Mouse (Mus musculus): Measurements from ENCODE around the gene Cnnm2.

Cnnm2 gene

DNA sequence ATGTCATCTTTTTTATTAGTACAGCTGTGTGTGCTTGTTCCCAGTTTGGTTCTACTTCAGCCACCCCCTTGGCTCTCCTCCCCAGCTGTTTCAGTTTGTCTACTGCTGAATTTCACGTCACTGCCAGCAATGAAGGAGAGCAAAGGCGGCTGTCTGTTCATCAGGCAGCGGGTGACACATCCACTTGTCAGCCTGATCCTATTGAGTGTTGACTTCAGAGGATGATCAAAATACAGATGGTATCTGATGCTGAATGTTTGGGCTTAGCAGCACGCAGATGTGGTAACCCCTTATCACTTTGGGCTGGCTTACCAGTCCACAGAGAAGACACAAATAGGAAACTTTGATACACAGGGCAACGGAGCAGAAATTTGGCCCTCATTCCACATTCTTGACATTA, 85.1 kb downstream of the Cnnm2 start:
- DNase-seq (ENCODE audit: low read depth, low spot score), result no peak

DNA sequence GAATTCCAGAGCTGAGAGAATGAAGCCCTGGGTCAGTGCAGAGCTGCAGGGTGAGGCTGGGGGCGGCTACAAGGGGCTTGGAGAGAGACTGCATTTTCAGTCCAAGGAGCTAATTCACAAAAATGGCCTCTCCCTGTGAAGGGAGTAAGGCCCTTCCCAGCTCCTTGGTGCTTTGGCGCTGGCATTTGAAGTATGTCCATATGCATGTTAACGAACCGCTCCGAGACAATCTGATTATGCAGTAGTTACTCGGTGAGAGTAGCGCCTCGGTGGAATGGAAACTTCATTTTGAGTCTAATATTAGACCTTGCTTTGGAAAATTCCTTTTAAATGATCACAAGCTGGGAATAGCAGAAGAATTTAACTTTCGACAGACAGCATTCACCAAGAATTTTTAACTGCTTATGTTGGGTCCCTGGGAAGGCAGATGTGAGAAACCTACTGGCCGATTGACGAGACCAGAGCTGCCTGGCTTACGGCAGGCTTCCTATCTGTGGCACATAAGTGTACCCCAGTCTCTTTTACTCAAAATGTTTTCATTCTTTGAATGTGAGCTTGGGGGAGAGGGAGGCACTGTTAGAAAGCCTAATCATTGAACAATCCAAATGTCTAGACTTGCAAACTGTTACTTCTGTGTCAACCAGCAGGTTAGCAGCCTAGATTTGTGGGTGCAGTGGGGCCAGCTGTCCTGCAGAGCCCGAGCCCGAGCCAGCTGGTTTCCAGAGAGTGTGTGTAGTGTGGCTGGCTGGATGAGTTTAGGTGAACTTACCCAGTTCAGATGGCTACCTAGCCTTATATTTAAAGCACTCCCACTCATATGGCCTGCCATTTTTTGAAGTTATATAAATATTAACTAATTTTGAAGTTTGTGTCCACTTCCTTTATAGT, 87.2 kb downstream of the Cnnm2 start:
- no peak for DNase-seq (ENCODE audit: low read depth, low spot score)

DNA sequence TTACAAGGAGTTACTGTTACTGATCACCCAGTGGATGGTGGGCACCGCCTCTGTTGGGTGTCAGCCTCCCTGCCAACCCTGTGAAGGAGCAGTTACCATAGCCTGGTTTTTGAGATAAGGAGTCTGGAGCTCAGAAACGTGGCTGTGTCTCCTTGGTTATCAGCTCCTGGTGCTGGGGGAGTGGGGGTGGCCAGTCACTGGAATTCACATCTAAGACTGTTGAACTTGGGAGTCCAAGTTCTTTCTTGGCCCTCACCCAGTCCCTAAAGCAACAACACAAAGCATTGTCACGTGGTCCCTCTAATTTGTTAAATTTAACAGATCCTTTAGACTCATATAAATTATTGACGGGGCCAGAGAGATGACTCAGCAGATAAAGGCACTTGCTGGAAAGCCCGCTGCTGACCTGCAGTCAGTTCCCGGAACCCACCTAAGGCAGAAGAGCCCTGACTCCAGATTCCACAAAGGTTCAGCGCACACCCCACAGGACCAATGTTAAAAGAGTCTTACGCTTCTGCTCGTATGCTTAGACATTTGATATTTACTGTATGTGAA, 88.1 kb downstream of the Cnnm2 start:
- DNase-seq (ENCODE audit: low read depth, low spot score), result no peak

DNA sequence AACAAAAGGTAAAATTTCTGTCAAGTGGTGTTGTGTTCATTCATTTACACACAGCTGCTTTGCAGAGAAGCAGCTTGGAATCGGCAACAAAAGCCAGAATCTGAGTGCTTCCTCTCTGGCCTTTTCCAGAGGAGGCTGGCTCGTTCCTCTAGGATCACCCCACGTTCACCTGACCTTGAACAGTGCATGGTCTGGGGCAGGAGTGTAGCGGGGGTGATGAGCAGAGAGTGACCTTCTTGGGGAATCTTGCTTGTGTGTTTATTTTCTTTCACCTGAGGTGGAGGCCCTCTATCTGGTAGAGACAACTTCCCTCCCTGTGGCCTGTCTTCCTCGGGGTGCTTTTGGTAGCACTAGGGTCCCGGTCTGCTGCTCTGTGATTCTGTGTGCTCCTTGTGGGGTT, 94.8 kb downstream of the Cnnm2 start:
- DNase-seq (ENCODE audit: low read depth, low spot score), result no peak

DNA sequence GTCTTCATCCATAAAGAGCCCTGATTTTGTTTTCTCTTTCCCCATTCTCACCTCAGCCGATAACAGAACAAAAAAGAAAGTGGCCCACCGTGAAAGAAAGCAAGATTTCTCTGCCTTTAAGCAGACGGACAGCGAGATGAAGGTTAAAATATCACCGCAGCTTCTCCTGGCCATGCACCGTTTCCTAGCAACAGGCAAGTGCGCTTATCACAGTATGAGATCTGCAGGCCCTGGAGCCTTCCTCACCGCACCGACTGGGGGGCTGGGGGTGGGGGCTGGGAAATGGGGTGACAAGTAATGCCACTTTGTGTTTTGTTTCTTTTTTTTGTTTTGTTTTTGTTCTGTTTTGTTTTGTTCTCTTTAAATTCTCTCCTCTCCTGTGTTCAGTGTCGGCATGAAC, 95.4 kb downstream of the Cnnm2 start:
- no peak for DNase-seq (ENCODE audit: low read depth, low spot score)

DNA sequence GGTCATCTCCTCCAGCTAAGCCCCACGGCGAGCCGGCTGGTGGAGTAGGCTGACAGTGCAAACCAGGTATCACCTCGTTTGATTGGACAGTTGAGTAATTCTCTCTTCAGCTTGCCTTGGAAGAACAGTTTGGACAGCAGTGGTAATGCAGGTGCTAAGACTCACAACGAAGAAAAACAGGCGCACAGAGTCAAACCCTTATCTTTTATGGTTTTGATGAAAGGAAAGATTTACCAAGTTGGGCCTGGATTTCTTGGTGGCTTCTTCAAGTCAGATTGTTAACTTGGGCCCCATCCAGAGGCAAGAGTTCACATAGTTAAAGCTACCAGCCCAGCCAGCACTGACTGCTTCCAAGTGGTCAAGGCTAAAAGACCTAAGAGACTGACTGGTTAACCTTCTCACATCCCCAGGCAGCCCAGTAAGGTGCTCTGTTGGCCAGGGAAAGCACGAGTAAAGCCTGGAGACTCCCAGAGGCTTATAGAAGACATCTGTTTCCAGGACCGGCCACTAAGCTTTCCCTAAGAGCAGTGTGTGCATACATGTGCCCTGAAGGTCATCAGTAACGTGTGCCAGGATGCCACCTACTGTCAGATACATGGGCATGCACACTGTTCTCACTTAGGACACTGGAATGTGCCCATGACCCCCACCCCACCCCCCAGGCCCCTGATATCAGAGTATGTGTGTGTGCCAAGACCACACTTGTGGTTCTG, 96.0 kb downstream of the Cnnm2 start:
- DNase-seq (ENCODE audit: low read depth, low spot score), result no peak

DNA sequence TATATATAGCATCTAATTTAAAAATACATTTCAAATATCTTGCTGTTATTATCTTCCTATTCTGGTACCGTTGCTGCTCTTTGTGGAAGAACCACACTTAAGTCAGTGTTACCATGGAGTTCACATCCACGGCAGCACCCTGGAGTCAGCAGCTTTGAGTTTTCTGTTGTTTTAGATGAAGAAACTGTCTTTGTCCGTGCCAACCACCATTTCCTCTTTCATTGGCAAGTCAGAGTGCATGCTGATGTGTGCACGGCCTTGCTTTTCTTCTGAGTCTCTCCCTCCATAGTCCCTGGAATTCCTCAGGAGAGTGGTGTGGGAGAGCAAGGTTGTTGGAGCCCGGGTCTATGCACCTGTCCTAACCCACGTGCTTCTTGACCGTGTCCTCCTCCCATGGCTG, 96.8 kb downstream of the Cnnm2 start:
- DNase-seq (ENCODE audit: low read depth, low spot score), result no peak

DNA sequence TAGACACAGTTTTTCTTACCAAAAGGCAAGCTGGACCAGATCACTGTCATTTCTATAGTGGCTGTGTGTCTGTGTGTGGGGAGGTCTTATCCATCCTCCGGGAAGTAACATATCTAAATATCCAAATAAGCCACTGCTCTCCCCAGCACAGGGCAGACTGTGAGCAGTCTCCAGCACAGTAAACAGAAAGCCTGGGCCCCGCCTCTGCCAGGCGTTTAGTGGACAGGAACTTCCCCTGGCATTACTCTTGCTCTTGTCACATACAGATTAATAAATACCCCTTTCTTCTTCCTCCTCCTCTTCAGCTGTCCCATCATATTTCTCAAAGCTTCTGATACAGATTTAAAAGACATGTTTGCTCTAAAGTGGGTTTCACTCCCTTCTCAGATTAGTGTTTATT, 101.2 kb downstream of the Cnnm2 start:
- DNase-seq (ENCODE audit: low read depth, low spot score), result no peak

DNA sequence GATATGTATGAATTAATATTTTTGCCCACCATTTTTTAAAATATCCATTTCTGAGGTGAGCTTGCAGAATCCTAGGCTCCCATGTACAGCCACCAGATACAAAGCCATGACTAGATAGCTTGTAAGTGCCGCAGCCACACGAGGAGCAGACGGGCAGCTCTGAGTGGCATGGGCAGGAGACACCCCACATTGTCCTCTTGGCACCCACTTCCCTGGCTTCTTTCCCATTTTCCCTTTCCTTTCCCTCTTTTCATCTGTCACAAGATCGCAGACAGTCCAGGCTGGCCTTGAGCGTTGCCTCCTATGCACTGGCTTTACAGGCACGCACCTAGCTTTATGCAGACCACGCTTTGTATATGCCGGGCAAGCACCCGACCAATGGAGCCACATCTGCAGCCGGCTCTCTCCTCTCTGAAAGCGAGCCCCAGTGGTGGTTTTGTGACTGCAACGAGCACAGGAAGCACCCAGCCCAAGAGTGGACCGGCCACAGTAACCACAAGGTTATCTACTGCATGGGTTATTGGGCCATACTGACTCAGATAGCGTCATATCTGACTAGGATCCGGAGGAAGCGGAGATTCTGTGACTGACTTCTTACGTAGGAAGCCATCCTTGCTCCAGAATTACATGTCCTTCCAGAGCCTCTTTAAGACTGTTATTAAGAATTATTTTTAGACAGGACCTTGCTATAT, 102.0 kb downstream of the Cnnm2 start:
- DNase-seq (ENCODE audit: low read depth, low spot score), result peak; percentile 40

DNA sequence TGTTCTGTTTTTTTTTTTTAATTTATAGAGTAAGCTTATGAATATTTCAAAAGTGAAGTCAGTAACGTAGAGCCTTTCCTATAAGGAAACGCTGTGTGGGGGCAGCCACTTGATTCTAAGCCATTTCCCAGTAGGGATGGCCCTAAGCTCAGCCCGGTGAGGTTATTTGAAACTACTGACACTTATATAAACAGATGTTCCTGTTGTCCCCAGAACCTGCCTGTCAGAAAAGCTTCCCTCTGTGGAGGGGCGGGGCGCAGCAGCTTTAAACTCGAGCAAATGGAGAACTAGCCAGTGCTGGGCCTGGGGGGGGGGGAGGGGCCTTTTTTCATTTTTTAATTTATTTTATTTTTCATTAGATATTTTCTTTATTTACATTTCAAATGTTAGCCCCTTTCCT, 102.7 kb downstream of the Cnnm2 start:
- no peak for DNase-seq (ENCODE audit: low read depth, low spot score)

DNA sequence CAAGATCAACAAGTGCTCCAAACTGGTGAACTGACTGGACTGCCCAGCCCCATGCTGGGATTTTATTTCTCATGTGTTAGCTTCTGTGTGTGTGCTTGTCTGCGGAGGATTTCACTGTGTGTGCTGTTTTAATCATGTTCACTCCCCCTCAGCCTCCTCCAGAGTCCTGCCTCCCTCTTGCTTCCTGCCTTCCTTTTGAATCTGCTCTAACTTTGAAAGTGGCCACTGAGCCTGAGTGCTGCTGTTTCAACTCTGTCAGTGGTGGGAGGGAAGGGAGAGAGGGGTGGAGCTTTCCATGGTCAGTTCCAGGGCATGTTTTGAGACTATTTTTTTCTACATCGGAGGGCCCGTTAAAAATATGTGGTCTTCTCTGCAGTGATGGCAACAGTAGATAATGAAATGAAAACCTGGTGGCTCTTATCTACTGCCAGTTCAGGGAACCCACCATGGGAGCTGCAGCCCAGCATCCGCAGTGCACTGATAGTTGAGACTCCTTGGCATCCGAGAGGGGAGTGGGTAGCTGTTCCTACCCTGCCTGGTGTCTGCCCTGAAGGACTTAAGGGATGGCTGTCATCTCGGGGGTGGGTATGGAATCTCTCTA, 103.4 kb downstream of the Cnnm2 start:
- no peak for DNase-seq (ENCODE audit: low read depth, low spot score)

DNA sequence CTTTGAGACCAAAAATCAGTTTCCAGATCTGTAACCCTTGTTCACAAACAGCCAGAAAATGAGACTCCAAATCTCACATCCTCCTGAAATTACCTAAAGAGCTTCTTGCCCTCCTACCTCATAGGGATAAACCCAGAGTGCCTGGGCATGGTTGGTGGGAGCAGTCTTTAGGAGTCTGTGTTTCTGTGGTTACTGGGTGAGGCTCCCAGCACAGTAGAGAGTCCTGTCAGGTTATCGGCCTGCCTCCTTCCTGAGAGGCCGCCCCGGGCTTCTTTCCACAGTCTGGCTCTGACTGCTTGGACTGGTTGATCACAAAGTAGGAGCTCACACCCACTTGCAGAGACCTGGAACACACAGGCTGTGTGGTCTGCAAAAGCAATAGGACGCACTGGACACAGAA, 104.0 kb downstream of the Cnnm2 start:
- no peak for DNase-seq (ENCODE audit: low read depth, low spot score)

DNA sequence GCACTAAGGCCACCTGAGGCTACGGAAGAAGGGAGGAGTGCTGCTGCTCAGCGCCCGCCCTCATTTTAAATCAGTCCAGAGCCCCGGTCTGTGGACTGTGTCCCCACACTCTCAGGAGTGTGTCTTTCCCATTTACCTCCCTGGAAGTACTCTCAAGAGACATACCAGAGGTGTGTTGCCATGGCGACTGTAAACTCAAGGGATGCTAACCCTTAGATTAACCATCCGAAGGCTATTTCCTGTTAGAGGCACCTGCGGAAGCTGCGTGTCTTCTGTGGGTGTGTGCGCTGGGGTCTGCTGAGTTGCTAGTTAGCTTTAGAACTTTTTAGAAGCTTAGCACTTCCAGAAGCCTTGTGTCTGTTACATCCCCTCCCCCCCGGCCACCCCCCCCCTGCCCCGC, 107.7 kb downstream of the Cnnm2 start:
- peak; percentile 58 for DNase-seq (ENCODE audit: low read depth, low spot score)

DNA sequence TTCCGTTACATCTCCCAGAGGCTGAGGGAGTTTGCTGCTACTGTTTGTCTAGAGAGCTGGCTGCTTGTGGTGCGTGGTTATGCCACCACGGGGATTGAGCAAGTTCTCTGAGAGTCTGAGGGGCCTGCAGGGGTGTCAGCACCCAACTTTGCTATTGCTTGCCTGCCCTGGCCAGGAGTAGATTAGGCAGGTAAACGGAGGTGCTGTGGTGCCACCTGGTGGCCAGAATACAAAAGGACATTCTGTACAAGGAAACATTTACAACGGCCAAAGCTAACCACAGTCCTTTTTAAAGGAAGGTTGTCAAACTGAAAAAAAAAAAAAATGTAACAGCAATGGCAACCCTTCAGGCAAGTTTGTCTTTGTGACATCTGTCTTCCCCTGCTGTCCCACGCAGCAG, 108.1 kb downstream of the Cnnm2 start:
- DNase-seq (ENCODE audit: low read depth, low spot score), result peak; percentile 82

DNA sequence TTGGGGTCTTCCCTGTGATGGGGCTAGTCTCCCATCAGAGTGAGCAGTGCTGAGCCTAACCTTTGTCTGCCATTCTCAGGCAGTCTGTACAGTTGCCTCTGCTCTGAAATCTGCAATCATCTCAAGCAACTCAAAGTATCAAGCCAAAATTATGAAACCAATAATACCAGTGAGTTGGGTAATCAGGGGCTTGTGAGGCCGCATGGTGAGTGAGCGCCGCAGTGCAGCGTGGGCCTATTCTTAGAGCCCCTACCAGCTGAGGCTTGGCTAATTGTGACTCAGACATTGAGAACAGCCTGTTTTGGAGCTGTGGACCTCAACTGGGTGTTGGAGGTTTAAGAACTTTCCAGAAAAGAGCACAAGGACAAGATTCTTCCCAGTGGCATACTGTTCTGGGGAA, 109.7 kb downstream of the Cnnm2 start:
- no peak for DNase-seq (ENCODE audit: low read depth, low spot score)

DNA sequence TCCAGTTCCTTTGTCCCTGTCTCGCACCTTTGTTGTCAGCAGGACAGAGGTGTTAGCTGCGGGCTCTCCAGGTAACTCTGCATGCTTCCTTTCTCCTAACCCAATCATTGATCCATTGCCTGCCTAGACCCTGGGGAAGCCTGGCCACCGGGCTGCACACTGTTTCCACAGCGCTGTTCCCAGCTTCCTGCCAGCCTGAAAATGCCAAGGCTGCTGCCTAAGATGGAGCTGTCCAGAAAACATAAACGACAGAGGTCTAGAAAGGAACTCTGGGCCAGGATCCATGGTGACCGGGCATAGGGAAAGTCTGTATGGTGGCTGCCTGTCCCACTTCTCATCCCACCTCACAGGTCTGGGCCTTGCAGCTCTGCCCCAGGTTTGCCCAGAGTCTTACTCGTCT, 110.3 kb downstream of the Cnnm2 start:
- DNase-seq (ENCODE audit: low read depth, low spot score), result no peak

DNA sequence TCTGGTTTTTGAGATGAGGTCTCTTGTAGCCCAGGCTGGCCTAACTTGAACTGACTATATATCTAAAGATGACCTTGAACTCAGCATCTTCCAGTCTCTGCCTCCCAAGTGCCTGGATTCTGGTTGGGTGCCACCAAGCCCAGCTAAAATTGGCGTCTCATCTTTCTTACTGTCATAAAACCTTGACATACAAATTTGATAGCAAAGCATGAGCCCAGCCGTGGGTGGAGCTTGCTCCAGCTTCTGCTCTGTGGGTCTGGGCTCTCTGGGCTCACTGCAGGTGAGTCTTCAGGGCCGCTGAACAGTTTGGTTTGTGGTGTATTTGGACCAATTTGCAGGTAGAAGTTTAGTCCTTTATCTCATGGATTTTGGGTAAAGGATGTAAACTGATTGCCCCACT, 112.5 kb downstream of the Cnnm2 start:
- no peak for DNase-seq (ENCODE audit: low read depth, low spot score)

DNA sequence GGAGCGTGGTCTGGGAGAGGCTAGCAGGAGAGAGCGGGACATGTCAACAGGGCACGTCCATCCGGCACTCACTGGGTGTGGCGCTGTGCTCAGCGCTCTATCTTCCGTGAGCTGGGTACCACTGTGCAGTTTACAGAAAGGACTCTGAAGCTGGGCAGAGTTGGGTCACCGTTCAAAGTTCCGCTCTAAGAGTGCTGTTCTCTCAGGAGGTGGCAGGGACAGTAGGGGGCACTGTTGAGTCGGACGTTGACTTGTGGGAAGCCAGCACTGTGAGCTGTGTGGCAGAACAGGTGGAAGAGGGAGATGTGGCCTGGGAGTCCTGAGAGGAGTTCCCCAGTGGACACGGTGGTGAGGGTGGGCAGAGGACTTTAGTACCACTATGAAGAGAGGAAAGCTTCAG, 114.4 kb downstream of the Cnnm2 start:
- DNase-seq (ENCODE audit: low read depth, low spot score), result peak; percentile 69

DNA sequence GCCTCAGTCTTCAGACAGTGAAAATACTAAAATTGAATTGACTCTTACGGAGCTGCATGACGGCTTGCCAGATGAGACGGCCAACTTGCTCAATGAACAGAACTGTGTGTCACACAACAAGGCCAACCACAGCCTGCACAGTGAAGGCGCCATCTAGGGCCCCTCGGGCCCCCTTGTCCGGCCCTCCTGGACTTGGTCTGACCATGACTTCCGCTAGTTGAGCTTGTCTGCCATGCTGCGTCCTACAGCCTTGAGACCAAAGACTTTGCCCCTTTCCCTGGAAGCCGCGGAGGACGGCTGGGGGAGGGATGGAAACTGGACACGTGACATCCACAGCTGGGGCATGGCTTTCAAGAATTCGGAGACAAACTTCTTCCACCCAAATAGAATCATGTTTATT, 116.5 kb downstream of the Cnnm2 start:
- no peak for DNase-seq (ENCODE audit: low read depth, low spot score)

DNA sequence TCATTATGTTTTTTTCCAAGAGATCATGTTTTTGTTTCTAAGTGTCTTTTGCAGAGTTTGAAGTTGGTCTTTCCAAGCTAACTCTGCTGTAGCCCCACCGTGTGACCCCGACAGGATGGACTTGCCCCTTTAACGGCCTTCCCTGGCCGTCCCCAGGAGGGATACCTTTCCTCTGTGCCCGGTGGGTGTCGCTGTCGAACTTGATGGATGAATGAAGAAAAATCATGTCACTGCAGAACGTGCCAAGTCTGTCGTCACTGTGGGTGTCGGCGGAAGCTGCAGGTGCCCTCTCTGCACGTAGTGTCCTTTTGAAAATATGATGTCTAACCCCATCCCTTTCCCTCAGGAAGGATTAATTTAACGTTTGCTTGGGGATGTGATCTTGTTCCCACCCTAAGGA, 117.0 kb downstream of the Cnnm2 start:
- peak; percentile 71 for DNase-seq (ENCODE audit: low read depth, low spot score)

DNA sequence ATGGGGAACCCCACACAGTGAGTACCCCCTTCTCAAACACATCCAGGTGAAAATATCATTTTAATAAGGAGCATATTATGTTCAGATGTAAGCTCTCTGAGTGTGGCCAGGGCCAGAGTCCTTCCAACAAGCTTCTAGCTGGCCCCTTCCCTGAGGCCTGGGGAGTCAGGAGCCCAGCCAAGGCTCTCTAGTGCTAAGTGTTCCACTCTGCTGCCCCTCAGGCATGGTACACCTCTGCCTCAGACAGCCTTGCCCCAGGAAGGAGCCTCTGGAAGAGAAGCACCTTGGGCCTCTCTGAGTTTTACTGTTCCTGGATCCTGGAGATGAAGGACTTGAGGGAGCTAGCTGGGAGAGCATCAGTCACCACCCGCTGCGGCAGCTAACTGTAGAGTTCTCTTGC, 118.5 kb downstream of the Cnnm2 start:
- DNase-seq (ENCODE audit: low read depth, low spot score), result no peak

DNA sequence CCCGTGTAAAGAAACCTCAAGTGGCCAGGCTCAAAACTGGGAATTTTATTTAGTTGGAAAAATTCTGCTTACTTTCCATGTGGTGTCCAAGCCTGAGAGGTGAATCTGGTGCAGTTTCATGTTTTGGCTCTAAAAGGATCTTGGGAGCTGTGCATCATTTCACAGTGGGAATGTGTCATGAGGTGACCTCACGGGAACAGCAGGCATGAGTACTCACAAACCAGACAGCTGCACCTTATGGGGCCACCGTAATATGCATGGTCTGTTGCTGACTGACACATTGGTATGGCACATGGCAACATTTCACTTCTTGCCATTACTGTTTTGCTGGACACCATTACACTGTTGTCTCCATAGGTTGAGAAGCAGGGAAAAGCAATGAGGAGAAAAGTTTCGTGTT, 124.0 kb downstream of the Cnnm2 start:
- DNase-seq (ENCODE audit: low read depth, low spot score), result no peak
